Mouse (Mus musculus) regulatory T cell (primary cell): ENCODE data around the gene Iqschfp.

Experiments used
- in situ Hi-C: fragments of 300-600 bp; cut with MboI, MseI; formaldehyde crosslinking; loops from one replicate; pipeline ENCODE4 v1.15.1; 2025; ENCODE audit warnings: high pct_unique_total_duplicates

The Iqschfp gene

GRCm38 (mm10) chr3:67954459-67955065 is 62.5 kb downstream of the Iqschfp start:
- in situ Hi-C loops: no loop called here

GRCm38 (mm10) chr3:67959672-67960071 is 67.6 kb downstream of the Iqschfp start:
- in situ Hi-C loops: no loop called here

GRCm38 (mm10) chr3:67960133-67960532 is 68.1 kb downstream of the Iqschfp start:
- in situ Hi-C loops: no loop called here

- in situ Hi-C loops: no loop called here
Observed at GRCm38 (mm10) chr3:67960727-67961126, 68.7 kb downstream of the Iqschfp start.

- in situ Hi-C loops: no loop called here
Observed at GRCm38 (mm10) chr3:67961934-67962639, 70.1 kb downstream of the Iqschfp start.

GRCm38 (mm10) chr3:67974340-67974998 is 82.4 kb downstream of the Iqschfp start:
- in situ Hi-C loops: no loop called here

- in situ Hi-C loops: no loop called here
Observed at GRCm38 (mm10) chr3:67980006-67980405, 88.0 kb downstream of the Iqschfp start.

- in situ Hi-C loops: no loop called here
Observed at GRCm38 (mm10) chr3:67983329-67983728, 91.3 kb downstream of the Iqschfp start.

- in situ Hi-C loops: no loop called here
Observed at GRCm38 (mm10) chr3:68002415-68002814, 110.4 kb downstream of the Iqschfp start.

GRCm38 (mm10) chr3:68012342-68012741 is 120.3 kb downstream of the Iqschfp start:
- in situ Hi-C loops: no loop called here

- in situ Hi-C loops: no loop called here
Observed at GRCm38 (mm10) chr3:68015786-68016185, 123.8 kb downstream of the Iqschfp start.

GRCm38 (mm10) chr3:68019401-68019800 is 127.4 kb downstream of the Iqschfp start:
- in situ Hi-C loops: no loop called here

- in situ Hi-C loops: loop anchor here (25.0 kb wide), 1 partner anchor 424 kb away; no protein-coding TSS in a partner anchor
Observed at GRCm38 (mm10) chr3:68036097-68036496, 144.1 kb downstream of the Iqschfp start.

- in situ Hi-C loops: loop anchor here (10.0 to 25.0 kb wide), 2 partner anchors 431 to 688 kb away; no protein-coding TSS in a partner anchor
Observed at GRCm38 (mm10) chr3:68042951-68043350, 150.9 kb downstream of the Iqschfp start.

GRCm38 (mm10) chr3:68045475-68046416 is 153.7 kb downstream of the Iqschfp start:
- in situ Hi-C loops: loop anchor here (10.0 to 25.0 kb wide), 2 partner anchors 433 to 691 kb away; no protein-coding TSS in a partner anchor

GRCm38 (mm10) chr3:68053538-68053937 is 161.5 kb downstream of the Iqschfp start:
- in situ Hi-C loops: loop anchor here (5.0 to 25.0 kb wide), 2 partner anchors 484 to 541 kb away; no protein-coding TSS in a partner anchor

GRCm38 (mm10) chr3:68055071-68055470 is 163.0 kb downstream of the Iqschfp start:
- in situ Hi-C loops: loop anchor here (25.0 kb wide), 1 partner anchor 482 kb away; no protein-coding TSS in a partner anchor

GRCm38 (mm10) chr3:68056373-68057275 is 164.6 kb downstream of the Iqschfp start:
- in situ Hi-C loops: loop anchor here (25.0 kb wide), 1 partner anchor 481 kb away; no protein-coding TSS in a partner anchor

- in situ Hi-C loops: loop anchor here (25.0 kb wide), 1 partner anchor 478 kb away; no protein-coding TSS in a partner anchor
Observed at GRCm38 (mm10) chr3:68059162-68059800, 167.2 kb downstream of the Iqschfp start.
